Mouse (Mus musculus) thymus, adult 2 months (tissue): Measurements from ENCODE around the gene Taf12.

Experiments used
- CTCF ChIP-seq: fragments of 200-500 bp; IDR thresholded peaks from 2 replicates; pipeline ENCODE4 v1.5.1; 2012; ENCODE audit warnings: mild to moderate bottlenecking, control low read depth, low read length, moderate library complexity, borderline replicate concordance; ENCODE audit not compliant: control insufficient read depth, poor library complexity, insufficient read depth; ENCODE audit errors: extremely low read depth
- POLR2A ChIP-seq: fragments of 200-500 bp; IDR thresholded peaks from 2 replicates; pipeline ENCODE4 v1.6.1; 2012; ENCODE audit warnings: mild to moderate bottlenecking, low read length, control low read depth, moderate library complexity; ENCODE audit not compliant: control insufficient read depth, poor library complexity, insufficient read depth; ENCODE audit errors: extremely low read depth

GRCm38 (mm10) chr4:132253128-132253527 lies 21.0 kb upstream of the Taf12 start:
- TF ChIP-seq POLR2A (no peak), CTCF (no peak)
